Mouse (Mus musculus): ENCODE measurements around the gene Ube2e2.
"Not testable (repeated sequence)": the region's sequence is repeated elsewhere in the genome, so short reads cannot be mapped to it uniquely, and the experiment has no call there.

Gene Ube2e2

GRCm38 (mm10) chr14:18628170-18628569, 265.9 kb downstream of the Ube2e2 start:
- DNase-seq (ENCODE audit: low spot score) = no peak

GRCm38 (mm10) chr14:18618603-18619002, 275.5 kb downstream of the Ube2e2 start:
- no peak for DNase-seq (ENCODE audit: low spot score)

- DNase-seq (ENCODE audit: low spot score) = no peak
Observed at GRCm38 (mm10) chr14:18601927-18602326, 292.1 kb downstream of the Ube2e2 start.

GRCm38 (mm10) chr14:18586239-18587034, 307.6 kb downstream of the Ube2e2 start:
- no peak for DNase-seq (ENCODE audit: low spot score)

- no peak for DNase-seq (ENCODE audit: low spot score)
Observed at GRCm38 (mm10) chr14:18581735-18582134, 312.3 kb downstream of the Ube2e2 start.

- DNase-seq (ENCODE audit: low spot score) = no peak
Observed at GRCm38 (mm10) chr14:18574756-18575155, 319.3 kb downstream of the Ube2e2 start.

- no peak for DNase-seq (ENCODE audit: low spot score)
Observed at GRCm38 (mm10) chr14:18574130-18574721, 319.8 kb downstream of the Ube2e2 start.

- peak; percentile 52 for DNase-seq (ENCODE audit: low spot score)
Observed at GRCm38 (mm10) chr14:18573286-18573956, 320.6 kb downstream of the Ube2e2 start.

GRCm38 (mm10) chr14:18572852-18573251, 321.2 kb downstream of the Ube2e2 start:
- no peak for DNase-seq (ENCODE audit: low spot score)

- no peak for DNase-seq (ENCODE audit: low spot score)
Observed at GRCm38 (mm10) chr14:18569615-18570014, 324.5 kb downstream of the Ube2e2 start.

GRCm38 (mm10) chr14:18564999-18565398, 329.1 kb downstream of the Ube2e2 start:
- not testable (repeated sequence) for DNase-seq (ENCODE audit: low spot score)

- DNase-seq (ENCODE audit: low spot score) = no peak
Observed at GRCm38 (mm10) chr14:18555287-18555686, 338.8 kb downstream of the Ube2e2 start.

GRCm38 (mm10) chr14:18554627-18554988, 339.5 kb downstream of the Ube2e2 start:
- DNase-seq (ENCODE audit: low spot score) = no peak

GRCm38 (mm10) chr14:18553987-18554626, 340.0 kb downstream of the Ube2e2 start:
- DNase-seq (ENCODE audit: low spot score) = no peak

- DNase-seq (ENCODE audit: low spot score) = no peak
Observed at GRCm38 (mm10) chr14:18547541-18547940, 346.5 kb downstream of the Ube2e2 start.

GRCm38 (mm10) chr14:18539092-18539491, 355.0 kb downstream of the Ube2e2 start:
- DNase-seq (ENCODE audit: low spot score) = not testable (repeated sequence)

- DNase-seq (ENCODE audit: low spot score) = no peak
Observed at GRCm38 (mm10) chr14:18530899-18531298, 363.2 kb downstream of the Ube2e2 start.

- no peak for DNase-seq (ENCODE audit: low spot score)
Observed at GRCm38 (mm10) chr14:18530496-18530895, 363.6 kb downstream of the Ube2e2 start.

Measured in embryo, embryonic 10.5 days (tissue).